Mouse (Mus musculus) MEL (cell line): Measurements from ENCODE around the gene Nsun6.

Source experiments
- CTCF ChIP-seq, 3 experiments: IDR thresholded peaks in 2 of 3; conservative IDR thresholded peaks in 1 of 3; 2 replicates each; pipeline ENCODE4 v1.5.1; 2011 to 2012; ENCODE audit warnings: low read length in 3 of 3, low read depth in 2 of 3, mild to moderate bottlenecking in 2 of 3, improper control_type of control experiment in 1 of 3, inconsistent platforms in 1 of 3, mixed read lengths in 1 of 3, moderate library complexity in 1 of 3; ENCODE audit not compliant: control insufficient read depth in 1 of 3, insufficient read depth in 1 of 3, poor library complexity in 1 of 3, severe bottlenecking in 1 of 3
- ELF1 ChIP-seq: IDR thresholded peaks from 2 replicates; pipeline ENCODE4 v1.6.1; 2014; ENCODE audit warnings: low read depth, mild to moderate bottlenecking, inconsistent platforms, low read length, improper control_type of control experiment, moderate library complexity
- ZC3H11A ChIP-seq: IDR thresholded peaks from 2 replicates; pipeline ENCODE4 v1.6.1; 2012; ENCODE audit warnings: low read depth, mild to moderate bottlenecking, inconsistent platforms, low read length, improper control_type of control experiment

DNA sequence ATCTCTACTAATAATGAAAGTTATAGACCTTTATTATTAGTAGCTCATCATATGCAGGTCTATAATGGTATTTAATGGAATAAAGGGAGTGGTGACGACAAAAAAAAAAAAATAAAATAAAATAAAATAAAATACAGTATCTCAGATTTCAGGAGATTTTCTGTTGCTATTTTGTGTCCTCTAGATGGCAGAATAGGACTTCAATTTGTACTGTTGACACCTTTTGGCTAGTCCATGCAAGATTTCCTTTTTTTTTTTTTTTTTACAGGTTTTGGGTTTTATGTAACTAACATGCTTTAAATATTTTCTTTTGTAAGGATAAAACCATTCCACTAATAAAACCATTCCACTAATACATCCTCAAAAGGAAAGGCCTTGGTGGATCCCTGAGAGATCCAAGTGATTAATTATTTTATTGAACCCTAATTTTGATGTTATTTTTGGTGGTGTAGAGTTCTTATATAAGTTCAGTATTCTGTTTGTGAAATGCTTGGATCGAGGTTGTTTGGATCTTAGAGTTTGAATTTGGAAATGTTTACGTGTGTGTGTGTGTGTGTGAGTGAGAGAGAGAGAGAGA lies 41.7 kb upstream of the Nsun6 start:
- TF ChIP-seq ELF1 (no peak), CTCF (IDR thresholded peaks at IDR 0.05 in 2 of 3, conservative IDR thresholded peaks at IDR 0.05 in 1 of 3; ENCODE audit: control insufficient read depth in 1 of 3, insufficient read depth in 1 of 3, low read depth in 2 of 3, low read length in 3 of 3, poor library complexity in 1 of 3, severe bottlenecking in 1 of 3) (peak in 2 of 3 experiments; percentile 23 to 67; a peak in 4 of 6 replicates), ZC3H11A (peak; percentile 93)
